Mouse (Mus musculus): ENCODE measurements around the gene Rpl36al.

Gene Rpl36al

GRCm38 (mm10) chr12:69158765-69159577 is 24.9 kb downstream of the Rpl36al start, which contains the start of gene Rps29:
Gene Rps29 (minus strand): TSS chr12:69159186.
- DNase-seq (ENCODE audit: low spot score in 2 of 2): peak; percentile 99

- no peak for DNase-seq (ENCODE audit: low spot score in 2 of 2)
Observed at GRCm38 (mm10) chr12:69158366-69158764, 25.5 kb downstream of the Rpl36al start.

GRCm38 (mm10) chr12:69157107-69157506 is 26.8 kb downstream of the Rpl36al start:
- no peak for DNase-seq (ENCODE audit: low spot score in 2 of 2)

GRCm38 (mm10) chr12:69156436-69156835 is 27.4 kb downstream of the Rpl36al start:
- DNase-seq (ENCODE audit: low spot score in 2 of 2): no peak

- no peak for DNase-seq (ENCODE audit: low spot score in 2 of 2)
Observed at GRCm38 (mm10) chr12:69155923-69156322, 28.0 kb downstream of the Rpl36al start.

GRCm38 (mm10) chr12:69150049-69150448 is 33.8 kb downstream of the Rpl36al start:
- DNase-seq (ENCODE audit: low spot score in 2 of 2): no peak

GRCm38 (mm10) chr12:69147166-69147735 is 36.6 kb downstream of the Rpl36al start:
- no peak for DNase-seq (ENCODE audit: low spot score in 2 of 2)

GRCm38 (mm10) chr12:69143460-69143859 is 40.4 kb downstream of the Rpl36al start:
- no peak for DNase-seq (ENCODE audit: low spot score in 2 of 2)

- DNase-seq (ENCODE audit: low spot score in 2 of 2): no peak
Observed at GRCm38 (mm10) chr12:69139841-69140240, 44.0 kb downstream of the Rpl36al start.

- DNase-seq (ENCODE audit: low spot score in 2 of 2): no peak
Observed at GRCm38 (mm10) chr12:69139201-69139600, 44.7 kb downstream of the Rpl36al start.
